Mouse (Mus musculus) lung, postnatal 0 days (tissue): Measurements from ENCODE around the gene Utp4. TPM values are rescaled to one million over a fixed set of nuclear protein-coding genes. Genes with fewer than 3 reads are reported as not detected.
"Not testable (repeated sequence)": the region's sequence is repeated elsewhere in the genome, so short reads cannot be mapped to it uniquely, and the experiment has no call there.

Experiments used
- ATAC-seq: fragments of 200-750 bp; cut with Nextera tagmentation; 2 replicates; pipeline ENCODE4 v1.8.0; 2017; ENCODE audit warnings: moderate library complexity
- DNase-seq: peaks from one replicate; pipeline ENCODE4 v3.0.0-alpha.2; 2016; ENCODE audit warnings: low spot score
- H3K27ac ChIP-seq: fragments of 300-500 bp; sonication (generic); 2 replicates; pipeline ENCODE4 v1.5.1; 2014; ENCODE audit warnings: antibody characterized with exemption, mild to moderate bottlenecking, low read length, mixed read lengths
- H3K27me3 ChIP-seq: fragments of 300-500 bp; sonication (generic); replicated peaks from 2 replicates; pipeline ENCODE4 v1.6.1; 2014; ENCODE audit warnings: low read length, mixed read lengths; ENCODE audit not compliant: insufficient read depth
- H3K36me3 ChIP-seq: fragments of 300-500 bp; sonication (generic); 2 replicates; pipeline ENCODE4 v1.6.1; 2014; ENCODE audit warnings: low read length, mixed read lengths; ENCODE audit not compliant: insufficient read depth
- H3K4me1 ChIP-seq: fragments of 300-500 bp; sonication (generic); 2 replicates; pipeline ENCODE4 v1.6.1; 2014; ENCODE audit warnings: antibody characterized with exemption, low read depth, low read length, mixed read lengths; ENCODE audit not compliant: insufficient read depth
- H3K4me2 ChIP-seq: fragments of 300-500 bp; sonication (generic); replicated peaks from 2 replicates; pipeline ENCODE4 v1.6.1; 2014; ENCODE audit warnings: low read depth, mild to moderate bottlenecking, low read length, moderate library complexity, mixed read lengths
- H3K4me3 ChIP-seq: fragments of 300-500 bp; sonication (generic); 2 replicates; pipeline ENCODE4 v1.5.1; 2014; ENCODE audit warnings: low read depth, low read length
- H3K9ac ChIP-seq: fragments of 300-500 bp; sonication (generic); replicated peaks from 2 replicates; pipeline ENCODE4 v1.6.1; 2014; ENCODE audit warnings: low read depth, mild to moderate bottlenecking
- H3K9me3 ChIP-seq: fragments of 300-500 bp; sonication (generic); 2 replicates; pipeline ENCODE4 v1.6.1; 2016; ENCODE audit warnings: low read length, mixed read lengths
- CTCF ChIP-seq: IDR thresholded peaks from 2 replicates; pipeline ENCODE4 v1.5.1; 2016; ENCODE audit warnings: antibody characterized with exemption, mild to moderate bottlenecking
- EP300 ChIP-seq: IDR thresholded peaks from 2 replicates; pipeline ENCODE4 v1.6.1; 2016; ENCODE audit warnings: antibody characterized with exemption, mild to moderate bottlenecking, control low read depth
- WGBS: fragments of 180-500 bp; shearing (Covaris S2); extraction: QIAGEN DNeasy Blood & Tissue Kit; methylation state at CpG from one replicate; pipeline ENCODE4 v1.1.7; 2014; 5-methylcytosine and 5-hydroxymethylcytosine counted together
- polyA plus RNA-seq: library from polyadenylated mRNA; unstranded; fragments of >200 nt; fragmentation: Nextera tagmentation; extraction: Ambion mirVana; gene quantifications from 2 replicates; pipeline ENCODE4 v1.2.1, GENCODE M21; 2015

The Utp4 gene
- polyA plus RNA-seq, 1 experiment from 2014 or later: 26.7 TPM

DNA sequence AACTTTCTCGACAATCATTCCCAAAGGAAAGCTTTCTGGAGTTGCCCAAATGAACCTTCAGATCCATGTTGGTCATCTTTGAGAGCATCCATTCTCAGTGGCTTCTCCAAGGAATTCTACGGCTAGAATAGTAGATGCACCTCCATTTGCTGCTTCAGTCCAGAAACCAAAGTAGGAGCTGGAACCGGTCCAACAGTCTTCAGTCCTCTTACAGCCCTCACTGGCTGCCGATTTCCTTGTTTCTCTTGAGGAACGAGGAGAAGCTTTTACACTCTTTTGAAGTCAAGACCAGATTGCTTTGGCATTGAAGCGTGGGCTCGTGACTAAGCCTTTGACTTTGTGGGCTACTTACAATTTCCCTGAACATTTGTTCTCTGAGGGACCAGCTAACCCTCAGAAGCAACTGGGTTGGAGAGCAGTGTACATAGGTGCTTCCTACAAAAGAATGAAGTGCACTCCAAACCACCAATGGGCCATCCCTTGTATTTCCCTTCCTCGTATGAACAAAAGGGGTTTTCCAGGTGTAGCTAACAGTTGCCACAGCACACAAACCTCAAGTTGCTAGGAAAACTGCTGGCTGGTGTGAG, 13.2 kb upstream of the Utp4 start:
- H3K9me3 ChIP-seq: no peaks in the 10 kb centered on the region
- peak overlapping the region; percentile 14; the same call in 1 of the 2 replicates for H3K27ac ChIP-seq
- DNase-seq (peak; percentile 80), ATAC-seq (peak; percentile 81)
- H3K4me1 ChIP-seq: no peaks in the 10 kb centered on the region
- no peak overlapping the region for H3K4me3 ChIP-seq
- H3K36me3 ChIP-seq: 0 out of 2 replicates have a peak, but pooled peaks cover under 1% of the 10 kb centered on the region
- H3K4me2 ChIP-seq: no peak overlapping the region
- WGBS: 54% methylated on average over 8 of the region's 8 CpGs
- 0 out of 2 replicates have a peak, but pooled peaks have one; percentile 26 for TF ChIP-seq EP300
- TF ChIP-seq CTCF: no peak
- no peak overlapping the region for H3K9ac ChIP-seq
- no peaks in the 10 kb centered on the region for H3K27me3 ChIP-seq

DNA sequence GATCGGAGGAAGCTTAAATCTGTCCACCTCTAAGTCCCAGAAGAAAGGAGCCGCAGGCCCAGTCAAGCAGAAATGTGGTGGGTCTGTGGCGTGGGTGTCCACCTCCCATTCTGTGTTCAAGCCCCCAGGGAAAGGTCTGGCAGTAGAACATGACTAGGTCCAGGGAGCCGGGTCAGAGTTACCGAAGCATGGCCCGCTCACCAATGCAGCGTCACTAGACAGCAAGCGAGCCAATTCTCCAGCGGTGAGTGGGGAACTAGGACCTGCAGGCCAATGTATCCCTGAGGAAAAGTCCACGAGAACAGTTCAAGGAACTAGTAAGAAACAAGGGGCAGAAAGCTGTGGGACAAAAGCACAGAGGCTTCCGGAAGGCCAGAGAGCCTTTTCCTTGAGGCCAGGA, 9.3 kb upstream of the Utp4 start:
- not testable (repeated sequence) for H3K4me2 ChIP-seq, ATAC-seq, DNase-seq, H3K27me3 ChIP-seq, H3K4me3 ChIP-seq, H3K9me3 ChIP-seq, H3K9ac ChIP-seq, H3K27ac ChIP-seq, H3K4me1 ChIP-seq
- H3K36me3 ChIP-seq: peaks cover 13% of the 10 kb centered on the region; the same call in 1 of the 2 replicates
- WGBS: 95% methylated on average over 11 of the region's 11 CpGs

DNA sequence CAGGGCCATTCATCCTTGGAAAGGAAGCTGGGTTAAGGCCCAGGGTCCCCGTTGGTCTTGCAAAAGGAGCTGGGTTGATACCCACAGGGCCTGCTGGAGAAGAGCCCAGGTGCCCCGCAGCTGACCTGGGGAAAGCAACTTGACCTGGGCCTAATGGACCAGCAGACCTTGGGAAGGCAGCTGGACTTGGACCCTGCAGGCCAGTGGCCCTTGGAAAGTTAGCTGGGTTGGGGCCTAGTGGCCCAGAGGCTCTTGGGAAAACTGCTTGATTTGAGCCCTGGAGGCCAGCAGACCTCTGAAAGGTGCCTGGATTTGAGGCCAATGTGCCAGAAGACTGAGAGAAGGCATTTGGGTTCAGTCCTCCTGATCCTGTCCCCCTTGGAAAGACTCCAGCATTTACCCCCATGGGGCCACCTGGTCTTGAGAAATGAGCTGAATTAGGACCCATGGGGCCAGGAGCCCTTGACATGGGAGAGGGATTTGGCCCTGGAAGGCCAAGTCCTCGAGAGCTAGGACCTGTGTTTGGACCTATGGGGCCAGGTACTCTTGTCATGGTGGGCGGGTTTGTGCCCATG, 8.5 kb upstream of the Utp4 start:
- H3K27me3 ChIP-seq, H3K4me1 ChIP-seq, H3K4me3 ChIP-seq, H3K4me2 ChIP-seq, H3K9me3 ChIP-seq, H3K27ac ChIP-seq, H3K9ac ChIP-seq, DNase-seq, ATAC-seq: not testable (repeated sequence)
- 94% methylated on average over 4 of the region's 4 CpGs for WGBS
- peaks cover 13% of the 10 kb centered on the region; the same call in 1 of the 2 replicates for H3K36me3 ChIP-seq

DNA sequence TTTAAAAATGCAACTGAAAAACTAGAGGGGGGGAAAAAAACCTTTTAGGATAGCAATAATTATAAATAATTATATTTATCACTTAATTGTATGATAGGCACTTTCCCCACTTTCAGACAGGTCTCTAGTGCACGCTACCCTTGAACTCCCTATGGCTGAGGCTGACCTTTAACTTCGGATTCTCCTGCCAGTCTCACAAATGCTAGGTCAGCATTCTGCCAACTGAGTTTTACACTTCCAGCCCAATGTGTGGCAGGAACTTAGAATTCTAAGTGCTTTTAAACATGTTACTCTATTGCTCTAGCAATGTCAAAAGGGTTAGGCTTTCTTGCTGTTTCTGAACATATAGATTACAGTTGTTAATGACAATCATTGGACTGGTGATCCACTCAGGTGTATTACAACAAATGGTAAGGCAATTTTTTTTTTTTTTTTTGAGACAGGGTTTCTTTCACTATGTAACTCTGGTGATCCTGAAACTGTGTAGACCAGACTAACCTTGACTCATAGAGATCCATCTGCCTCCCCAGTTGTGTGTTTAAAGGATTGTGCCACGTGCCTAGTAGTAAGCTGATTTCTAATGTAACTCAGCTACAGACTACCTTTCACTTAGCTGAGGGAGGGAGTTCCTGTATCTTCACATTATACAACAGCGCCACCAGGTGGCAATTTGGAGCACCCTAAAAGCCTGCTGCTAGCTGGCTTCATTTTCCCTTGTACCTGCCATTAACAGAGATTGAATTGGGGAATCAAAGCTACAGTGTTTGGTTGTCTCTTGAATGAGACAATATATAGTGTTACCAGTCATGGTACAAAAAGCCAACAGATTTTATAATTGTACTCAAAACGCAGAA, 5.9 kb upstream of the Utp4 start:
- peak; percentile 92 for TF ChIP-seq CTCF
- TF ChIP-seq EP300: no peak
- Histone ChIP-seq H3K27me3 (no peaks in the 10 kb centered on the region), H3K4me3 (no peak overlapping the region), H3K4me1 (no peaks in the 10 kb centered on the region; the same call in 1 of the 2 replicates), H3K4me2 (no peak overlapping the region), H3K36me3 (peaks cover 13% of the 10 kb centered on the region; the same call in 1 of the 2 replicates), H3K9me3 (no peaks in the 10 kb centered on the region), H3K9ac (no peak overlapping the region), H3K27ac (no peak overlapping the region)
- ATAC-seq: peak; percentile 77
- peak; percentile 92 for DNase-seq
- WGBS: 42% methylated on average over 5 of the region's 5 CpGs

DNA sequence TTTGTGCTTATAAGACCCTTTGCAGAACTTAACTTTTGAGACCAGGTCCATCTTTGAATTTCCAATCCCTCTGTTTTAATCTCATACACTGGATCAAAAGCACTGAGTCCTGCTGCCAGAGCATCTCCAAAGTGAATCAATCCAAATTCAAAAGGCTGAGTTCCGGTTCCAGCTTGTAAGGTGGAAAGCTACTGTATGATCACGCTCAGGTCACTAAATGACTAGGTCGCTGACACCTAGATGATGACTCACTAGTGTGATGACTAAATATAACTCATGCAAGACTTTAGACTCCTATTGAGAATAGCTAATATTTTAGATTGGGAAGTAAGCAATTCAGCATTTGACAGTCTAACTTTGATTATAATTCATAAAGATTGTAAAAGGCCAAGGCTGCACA, 4.6 kb upstream of the Utp4 start:
- Histone ChIP-seq H3K4me1 (no peaks in the 10 kb centered on the region; the same call in 1 of the 2 replicates), H3K36me3 (peaks cover 13% of the 10 kb centered on the region; the same call in 1 of the 2 replicates), H3K9me3 (no peaks in the 10 kb centered on the region), H3K9ac (no peak overlapping the region), H3K4me2 (no peak overlapping the region), H3K4me3 (no peak overlapping the region), H3K27me3 (no peaks in the 10 kb centered on the region), H3K27ac (no peak overlapping the region)
- ATAC-seq: no peak
- whole genome bisulfite sequencing: 74% methylated on average over 3 of the region's 3 CpGs
- TF ChIP-seq EP300 (no peak), CTCF (no peak)
- DNase-seq: no peak

DNA sequence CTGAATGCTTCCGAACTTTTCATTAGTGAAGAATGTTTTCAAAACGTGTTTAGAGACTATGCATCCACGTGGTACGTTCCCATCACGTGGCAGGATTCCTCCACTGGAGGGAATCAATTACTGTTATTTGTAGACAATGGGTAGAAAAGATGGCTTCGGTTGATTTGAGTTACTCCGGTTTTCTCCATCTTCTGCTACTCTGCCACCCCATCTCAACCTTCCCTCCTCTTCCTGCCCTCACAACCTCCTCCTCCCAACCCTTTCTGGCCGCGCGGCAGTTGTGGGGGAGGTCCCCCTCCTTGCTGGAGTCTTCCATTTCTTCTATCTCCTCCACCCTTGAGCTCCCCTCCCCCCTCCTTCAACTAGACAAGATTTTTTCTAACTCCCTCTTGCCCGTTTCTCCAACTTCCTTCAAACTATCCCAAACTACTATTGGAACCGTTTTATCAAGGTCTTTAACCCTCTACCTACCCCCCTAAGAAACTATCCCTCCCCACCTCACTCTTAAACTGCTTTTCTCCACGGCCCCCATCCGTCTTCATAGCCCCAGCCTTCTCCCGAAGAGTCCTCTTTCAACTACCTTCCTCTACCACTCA, 1.1 kb upstream of the Utp4 start:
- ATAC-seq (no peak), DNase-seq (peak; percentile 71)
- under 1% methylated on average over 15 of the region's 15 CpGs for WGBS

More for the DNA sequence above, 1.1 kb upstream of the Utp4 start:
- H3K4me2 ChIP-seq: peak overlapping the region; percentile 79
- H3K9me3 ChIP-seq: no peaks in the 10 kb centered on the region
- no peaks in the 10 kb centered on the region for H3K36me3 ChIP-seq
- H3K27me3 ChIP-seq: no peaks in the 10 kb centered on the region
- H3K27ac ChIP-seq: peak overlapping the region; percentile 95
- no peaks in the 10 kb centered on the region; the same call in 1 of the 2 replicates for H3K4me1 ChIP-seq
- TF ChIP-seq CTCF (no peak), EP300 (no peak)
- peak overlapping the region; percentile 76 for H3K4me3 ChIP-seq
- H3K9ac ChIP-seq: peak overlapping the region; percentile 92
